Mouse (Mus musculus): Measurements from ENCODE around the gene Acsl3.

Gene Acsl3

DNA sequence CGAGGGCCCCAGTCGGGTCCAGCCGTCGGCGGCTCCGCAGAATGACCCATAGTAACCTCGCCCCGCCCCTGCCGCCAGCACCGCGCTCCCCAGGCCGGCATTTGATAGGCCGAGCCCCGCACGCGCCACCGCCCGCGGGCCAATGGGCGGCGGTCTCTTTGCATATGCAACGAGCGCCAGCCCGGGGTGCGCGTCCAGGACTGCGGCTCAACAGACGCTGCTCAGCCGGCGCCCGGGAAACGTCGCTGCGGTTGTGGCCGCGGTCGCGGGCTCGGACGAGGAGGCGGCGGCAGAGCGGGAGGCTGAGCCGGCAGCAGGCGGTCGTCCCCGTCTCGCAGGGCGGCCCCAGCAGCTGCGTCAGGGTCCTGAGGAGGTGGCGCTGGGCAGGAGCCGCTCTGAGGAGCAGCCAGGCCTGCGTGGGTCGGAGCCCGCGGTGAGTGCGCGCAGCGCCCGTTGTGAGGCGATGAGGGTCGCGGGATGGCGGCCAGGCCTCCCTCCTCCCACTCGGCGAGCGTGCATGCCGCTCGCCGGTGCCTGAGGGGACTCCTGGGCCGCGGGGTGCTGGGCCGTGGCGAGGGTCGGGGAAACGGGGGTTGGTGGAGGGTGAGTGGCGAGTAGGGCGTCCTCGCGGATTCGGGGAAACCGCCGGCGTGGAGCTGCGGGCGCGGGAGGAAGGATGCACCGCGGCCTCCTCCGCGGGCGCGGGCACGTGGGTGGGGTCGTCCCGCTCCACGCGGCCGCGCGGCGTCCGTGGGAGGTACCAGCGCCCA is at the start of gene Acsl3, which contains the start of gene Utp14b:
Gene Acsl3, plus strand, starts transcription at position 155 of the 770 bp plus-strand sequence.
Gene Utp14b, plus strand, starts transcription at position 368 of the 770 bp plus-strand sequence.
- in situ Hi-C loops (cut with MboI; ENCODE audit: low sequenced_read_pairs) = no loop called here

- in situ Hi-C loops (cut with MboI; ENCODE audit: low sequenced_read_pairs) = no loop called here
Measured at GRCm38 (mm10) chr1:78609134-78609907, 48.3 kb upstream of the Acsl3 start.

GRCm38 (mm10) chr1:78611039-78611438 is 46.6 kb upstream of the Acsl3 start:
- in situ Hi-C loops (cut with MboI; ENCODE audit: low sequenced_read_pairs) = no loop called here

DNA sequence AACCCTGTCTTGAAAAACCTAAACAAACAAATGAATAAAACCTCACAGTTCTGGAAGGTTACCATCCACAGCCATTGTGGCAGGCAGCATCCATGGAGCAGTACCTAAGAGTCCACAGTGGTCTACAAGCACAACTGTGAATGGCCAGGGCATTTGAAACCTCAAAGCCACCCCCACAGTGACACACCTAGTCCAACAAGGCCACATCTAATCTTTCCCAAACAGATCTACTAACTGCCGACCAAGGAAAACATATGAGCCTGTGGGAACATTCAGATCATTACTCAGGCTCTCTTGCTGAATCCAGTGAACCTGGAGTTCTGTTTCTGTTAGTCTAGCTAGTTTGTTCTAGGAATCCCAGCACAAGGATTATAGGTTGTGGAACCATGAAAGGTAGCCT is 44.7 kb upstream of the Acsl3 start:
- in situ Hi-C loops (cut with MboI; ENCODE audit: low sequenced_read_pairs) = no loop called here

GRCm38 (mm10) chr1:78624352-78624751 is 33.3 kb upstream of the Acsl3 start:
- in situ Hi-C loops (cut with MboI; ENCODE audit: low sequenced_read_pairs) = no loop called here

- in situ Hi-C loops (cut with MboI; ENCODE audit: low sequenced_read_pairs) = no loop called here
Measured at GRCm38 (mm10) chr1:78634486-78634885, 23.1 kb upstream of the Acsl3 start.

GRCm38 (mm10) chr1:78640871-78641270 is 16.8 kb upstream of the Acsl3 start:
- in situ Hi-C loops (cut with MboI; ENCODE audit: low sequenced_read_pairs) = no loop called here

DNA sequence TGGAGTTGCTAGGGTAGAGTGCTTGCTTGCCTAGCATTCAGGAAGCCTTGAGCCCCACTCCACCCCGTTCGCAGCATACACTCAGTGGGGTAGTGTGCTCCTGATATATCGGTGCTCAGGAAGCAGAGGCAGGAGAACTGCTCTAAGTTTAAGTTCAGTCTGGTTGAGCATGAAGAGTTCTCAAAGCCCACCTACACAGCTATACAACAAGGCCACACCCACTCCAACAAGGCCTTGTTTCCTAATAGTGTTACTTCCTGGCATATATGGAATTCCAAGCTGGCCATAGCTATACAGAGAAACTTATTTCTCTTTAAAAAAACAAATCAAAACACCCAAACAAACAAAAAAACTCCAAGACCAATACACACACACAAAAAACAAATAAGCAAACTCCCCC is 15.8 kb upstream of the Acsl3 start:
- in situ Hi-C loops (cut with MboI; ENCODE audit: low sequenced_read_pairs) = no loop called here

DNA sequence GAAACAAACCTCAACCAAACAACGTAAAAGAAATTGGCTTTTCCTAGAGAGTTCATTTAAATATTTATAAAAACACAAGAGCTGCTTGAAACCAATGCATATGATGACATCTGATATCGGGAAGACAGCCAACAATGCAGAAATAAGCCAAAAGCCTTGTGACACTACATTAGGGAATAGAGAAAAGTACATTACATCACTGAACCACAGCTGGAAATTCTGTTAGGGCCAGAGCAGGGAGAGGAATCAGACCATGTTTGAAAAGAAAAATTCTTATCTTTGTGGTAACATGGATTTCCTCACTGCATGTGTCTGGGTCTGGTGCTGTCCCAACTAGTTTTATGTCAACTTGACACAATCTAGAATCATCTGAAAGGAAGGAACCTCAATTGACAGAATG is 15.4 kb upstream of the Acsl3 start:
- in situ Hi-C loops (cut with MboI; ENCODE audit: low sequenced_read_pairs) = no loop called here

- in situ Hi-C loops (cut with MboI; ENCODE audit: low sequenced_read_pairs) = no loop called here
Measured at GRCm38 (mm10) chr1:78647317-78647885, 10.2 kb upstream of the Acsl3 start.

- in situ Hi-C loops (cut with MboI; ENCODE audit: low sequenced_read_pairs) = no loop called here
Measured at GRCm38 (mm10) chr1:78649269-78650061, 8.2 kb upstream of the Acsl3 start.

- in situ Hi-C loops (cut with MboI; ENCODE audit: low sequenced_read_pairs) = no loop called here
Measured at GRCm38 (mm10) chr1:78656472-78656871, 1.2 kb upstream of the Acsl3 start.

- in situ Hi-C loops (cut with MboI; ENCODE audit: low sequenced_read_pairs) = no loop called here
Measured at GRCm38 (mm10) chr1:78657021-78657629, 500 bp upstream of the Acsl3 start.

DNA sequence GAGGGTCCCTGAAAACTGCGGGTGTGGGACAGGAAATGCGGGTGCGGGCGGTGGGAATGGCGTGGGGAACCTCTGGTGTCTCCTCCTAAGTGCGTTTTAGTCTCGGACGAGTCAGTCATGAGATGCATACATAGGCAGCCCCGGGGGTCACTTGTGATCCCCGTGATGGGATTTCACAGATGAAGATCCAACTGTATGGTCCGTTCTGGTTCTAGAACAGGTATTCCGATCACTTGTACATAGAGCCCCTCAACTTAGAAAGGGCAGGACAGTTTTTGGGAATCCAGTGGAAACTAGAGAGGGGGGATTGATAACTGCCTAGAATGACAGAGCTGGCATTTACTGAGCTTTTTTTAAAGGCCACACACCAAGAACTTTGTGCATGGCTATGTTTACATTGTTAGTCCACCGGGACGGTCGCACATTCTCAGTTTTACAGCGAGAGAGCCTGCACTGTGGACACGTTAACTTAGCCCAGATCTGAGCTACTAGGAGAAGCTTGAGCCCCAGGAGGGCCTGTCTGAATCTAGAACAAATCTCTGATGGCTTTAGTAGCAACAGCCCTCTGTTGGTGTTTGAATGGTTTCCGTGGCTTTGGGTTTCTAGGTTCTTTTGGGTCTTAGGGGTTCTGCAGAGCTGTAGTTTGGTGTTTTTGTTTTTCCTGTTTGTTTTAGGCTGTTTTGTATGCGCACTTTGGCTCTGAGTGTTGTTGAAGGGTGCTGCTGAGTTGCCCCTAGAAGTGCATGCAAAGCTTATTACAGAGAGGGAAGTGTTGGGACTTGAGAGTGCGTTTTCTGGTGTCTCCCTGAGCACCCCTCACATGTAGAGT is 1.0 kb downstream of the Acsl3 start:
- in situ Hi-C loops (cut with MboI; ENCODE audit: low sequenced_read_pairs) = no loop called here

GRCm38 (mm10) chr1:78659270-78659823 is 1.7 kb downstream of the Acsl3 start:
- in situ Hi-C loops (cut with MboI; ENCODE audit: low sequenced_read_pairs) = no loop called here

GRCm38 (mm10) chr1:78664326-78664725 is 6.7 kb downstream of the Acsl3 start:
- in situ Hi-C loops (cut with MboI; ENCODE audit: low sequenced_read_pairs) = no loop called here

DNA sequence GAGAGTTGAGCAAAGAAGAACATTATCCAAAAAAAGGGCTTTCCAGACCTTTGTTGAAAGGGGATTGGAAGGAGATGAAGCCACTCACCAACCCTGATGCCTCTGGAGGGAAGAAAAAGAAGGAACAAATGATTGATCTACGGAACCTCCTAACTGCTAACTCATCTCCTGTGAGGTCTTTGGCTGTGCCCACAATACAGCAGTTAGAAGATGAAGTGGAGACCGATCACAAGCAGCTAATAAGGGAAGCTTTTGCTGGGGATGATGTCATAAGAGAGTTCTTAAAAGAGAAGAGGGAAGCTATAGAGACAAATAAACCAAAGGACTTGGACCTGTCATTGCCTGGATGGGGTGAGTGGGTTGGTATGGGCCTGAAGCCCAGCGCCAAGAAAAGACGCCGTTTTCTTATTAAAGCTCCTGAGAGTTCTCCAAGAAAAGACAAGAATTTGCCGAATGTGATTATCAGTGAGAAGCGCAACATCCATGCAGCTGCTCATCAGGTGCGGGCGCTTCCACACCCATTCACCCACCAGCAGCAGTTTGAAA is 8.4 kb downstream of the Acsl3 start:
- in situ Hi-C loops (cut with MboI; ENCODE audit: low sequenced_read_pairs) = no loop called here

DNA sequence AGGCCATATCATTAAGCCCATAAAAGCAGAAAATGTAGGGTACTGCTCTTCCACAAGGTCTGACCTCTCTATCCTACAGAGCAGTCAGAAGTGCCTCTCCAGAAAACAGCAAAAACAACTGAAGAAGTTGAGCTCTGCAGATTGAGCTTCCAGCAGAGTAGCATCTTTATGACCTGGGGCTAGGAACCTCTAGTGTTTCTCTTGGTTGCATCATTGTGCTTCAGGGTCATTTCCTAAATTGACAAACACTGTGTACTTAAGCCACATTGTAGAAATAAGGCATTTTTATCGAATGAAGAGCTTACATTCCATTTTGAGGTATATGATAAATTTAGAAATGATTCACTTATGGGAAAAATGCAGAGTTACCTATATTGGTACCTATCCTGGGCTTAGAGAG is 9.0 kb downstream of the Acsl3 start:
- in situ Hi-C loops (cut with MboI; ENCODE audit: low sequenced_read_pairs) = no loop called here

DNA sequence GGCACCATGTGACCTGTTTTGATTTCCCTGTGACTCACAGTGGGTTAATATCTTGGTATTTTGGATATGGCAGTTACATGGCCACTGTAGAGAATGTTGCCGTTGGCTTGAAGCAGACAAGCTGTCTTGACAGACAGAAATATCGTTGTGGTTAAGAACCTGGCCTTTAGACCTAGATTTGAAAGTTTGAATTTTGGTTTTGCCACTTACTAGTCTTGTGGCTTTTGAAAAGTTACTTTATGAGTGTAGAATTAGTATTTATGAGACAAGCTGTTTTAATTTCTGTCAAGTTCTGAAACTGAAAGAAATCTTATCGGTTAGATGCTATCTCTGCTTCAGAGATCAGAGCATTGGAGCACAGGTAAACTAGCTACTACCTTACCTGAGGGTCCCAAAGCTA is 24.7 kb downstream of the Acsl3 start:
- in situ Hi-C loops (cut with MboI; ENCODE audit: low sequenced_read_pairs) = no loop called here

Data from CH12F3 (cell line).